Mouse (Mus musculus): ENCODE results near the gene Mob3a. TPM values are rescaled to one million over a fixed set of nuclear protein-coding genes. Genes with fewer than 3 reads are reported as not detected.

The Mob3a gene
- total RNA-seq, 1 experiment: 29.2 TPM

GRCm38 (mm10) chr10:80744262-80744661 is 42.5 kb upstream of the Mob3a start:
- H3K4me3 ChIP-seq (ENCODE audit: insufficient read depth in 1 of 2, low read depth in 1 of 2, low read length in 2 of 2, poor library complexity in 1 of 2, severe bottlenecking in 1 of 2): peak overlapping the region in 1 of 2 experiments; percentile 39; a peak in 1 of 4 replicates
- in situ Hi-C loops (cut with MboI; ENCODE audit: low sequenced_read_pairs in 2 of 2, unreplicated experiment in 2 of 2): no loop called here
- peak; percentile 71 for DNase-seq (ENCODE audit: low read depth, low spot score)
- H3K36me3 ChIP-seq (ENCODE audit: control insufficient read depth, insufficient read depth, low read length, poor library complexity, severe bottlenecking): no peaks in the 10 kb centered on the region
- no peak for TF ChIP-seq ZC3H11A (IDR thresholded peaks at IDR 0.05; ENCODE audit: borderline replicate concordance, low read depth, low read length)
- no peak for TF ChIP-seq HCFC1 (IDR thresholded peaks at IDR 0.05; ENCODE audit: borderline replicate concordance, insufficient read depth, low read length)
- no peak for TF ChIP-seq CHD2 (IDR thresholded peaks at IDR 0.05; ENCODE audit: low read depth, low read length)
- TF ChIP-seq ZNF384 (IDR thresholded peaks at IDR 0.05; ENCODE audit: low read depth, low read length): no peak
- TF ChIP-seq MAFK (IDR thresholded peaks at IDR 0.05; ENCODE audit: insufficient read depth, low read depth, low read length): no peak
- no peak overlapping the region; the same call in 1 of the 2 replicates for H3K9ac ChIP-seq (ENCODE audit: insufficient read depth, low read depth, low read length, poor library complexity, severe bottlenecking)
- H3K9me3 ChIP-seq (ENCODE audit: control insufficient read depth, insufficient read depth, low read depth, low read length): no peaks in the 10 kb centered on the region
- H3K27ac ChIP-seq (ENCODE audit: insufficient read depth, low read depth, low read length, poor library complexity, severe bottlenecking): no peak overlapping the region
- H3K4me1 ChIP-seq (ENCODE audit: control insufficient read depth in 2 of 2, insufficient read depth in 2 of 2, low read length in 2 of 2, poor library complexity in 1 of 2): peaks cover 6 to 8% of the 10 kb centered on the region in 2 experiments

- Histone ChIP-seq H3K4me3 (ENCODE audit: insufficient read depth in 1 of 2, low read depth in 1 of 2, low read length in 2 of 2, poor library complexity in 1 of 2, severe bottlenecking in 1 of 2) (peak within 1 kb of the TSS; percentile 90 to 94), H3K36me3 (ENCODE audit: control insufficient read depth, insufficient read depth, low read length, poor library complexity, severe bottlenecking) (no peaks in the 10 kb centered on the region; the same call in 1 of the 2 replicates), H3K9ac (ENCODE audit: insufficient read depth, low read depth, low read length, poor library complexity, severe bottlenecking) (peak within 1 kb of the TSS; percentile 89), H3K4me1 (ENCODE audit: control insufficient read depth in 2 of 2, insufficient read depth in 2 of 2, low read length in 2 of 2, poor library complexity in 1 of 2) (peaks cover 5 to 8% of the 10 kb centered on the region in 2 experiments; a peak in 3 of 4 replicates), H3K27ac (ENCODE audit: insufficient read depth, low read depth, low read length, poor library complexity, severe bottlenecking) (peak within 1 kb of the TSS; percentile 32; the same call in 1 of the 2 replicates), H3K9me3 (ENCODE audit: control insufficient read depth, insufficient read depth, low read depth, low read length) (no peaks in the 10 kb centered on the region)
- TF ChIP-seq ZNF384 (IDR thresholded peaks at IDR 0.05; ENCODE audit: low read depth, low read length) (no peak), HCFC1 (IDR thresholded peaks at IDR 0.05; ENCODE audit: borderline replicate concordance, insufficient read depth, low read length) (peak; percentile 56; the same call in 1 of the 2 replicates)
- in situ Hi-C loops (cut with MboI; ENCODE audit: low sequenced_read_pairs in 2 of 2, unreplicated experiment in 2 of 2): no loop called here
- peak; percentile 99 for DNase-seq (ENCODE audit: low read depth, low spot score)
These were observed 40.6 kb upstream of the Mob3a start, which contains the start of gene Ap3d1 for GRCm38 (mm10) chr10:80742180-80742978. Ap3d1 (minus strand) TSS chr10:80742264.

- Histone ChIP-seq H3K4me3 (ENCODE audit: insufficient read depth in 1 of 2, low read depth in 1 of 2, low read length in 2 of 2, poor library complexity in 1 of 2, severe bottlenecking in 1 of 2) (peak overlapping the region; percentile 90 to 94), H3K9ac (ENCODE audit: insufficient read depth, low read depth, low read length, poor library complexity, severe bottlenecking) (peak overlapping the region; percentile 89), H3K4me1 (ENCODE audit: control insufficient read depth in 2 of 2, insufficient read depth in 2 of 2, low read length in 2 of 2, poor library complexity in 1 of 2) (peaks cover 5 to 8% of the 10 kb centered on the region in 2 experiments; a peak in 3 of 4 replicates), H3K27ac (ENCODE audit: insufficient read depth, low read depth, low read length, poor library complexity, severe bottlenecking) (peak overlapping the region; percentile 32; the same call in 1 of the 2 replicates), H3K9me3 (ENCODE audit: control insufficient read depth, insufficient read depth, low read depth, low read length) (no peaks in the 10 kb centered on the region), H3K36me3 (ENCODE audit: control insufficient read depth, insufficient read depth, low read length, poor library complexity, severe bottlenecking) (peaks cover 4% of the 10 kb centered on the region; the same call in 1 of the 2 replicates)
- DNase-seq (ENCODE audit: low read depth, low spot score): no peak
- TF ChIP-seq HCFC1 (IDR thresholded peaks at IDR 0.05; ENCODE audit: borderline replicate concordance, insufficient read depth, low read length): no peak
- TF ChIP-seq ZNF384 (IDR thresholded peaks at IDR 0.05; ENCODE audit: low read depth, low read length): no peak
- no peak for TF ChIP-seq MAFK (IDR thresholded peaks at IDR 0.05; ENCODE audit: insufficient read depth, low read depth, low read length)
- TF ChIP-seq CHD2 (IDR thresholded peaks at IDR 0.05; ENCODE audit: low read depth, low read length): no peak
- no peak for TF ChIP-seq ZC3H11A (IDR thresholded peaks at IDR 0.05; ENCODE audit: borderline replicate concordance, low read depth, low read length)
- in situ Hi-C loops (cut with MboI; ENCODE audit: low sequenced_read_pairs in 2 of 2, unreplicated experiment in 2 of 2): no loop called here
These were observed 39.9 kb upstream of the Mob3a start for GRCm38 (mm10) chr10:80741634-80742179.

GRCm38 (mm10) chr10:80741146-80741545 is 39.4 kb upstream of the Mob3a start:
- in situ Hi-C loops (cut with MboI; ENCODE audit: low sequenced_read_pairs in 2 of 2, unreplicated experiment in 2 of 2): no loop called here
- H3K27ac ChIP-seq (ENCODE audit: insufficient read depth, low read depth, low read length, poor library complexity, severe bottlenecking): no peak overlapping the region
- DNase-seq (ENCODE audit: low read depth, low spot score): no peak
- H3K9me3 ChIP-seq (ENCODE audit: control insufficient read depth, insufficient read depth, low read depth, low read length): no peaks in the 10 kb centered on the region
- peak overlapping the region; percentile 89 for H3K9ac ChIP-seq (ENCODE audit: insufficient read depth, low read depth, low read length, poor library complexity, severe bottlenecking)
- TF ChIP-seq ZNF384 (IDR thresholded peaks at IDR 0.05; ENCODE audit: low read depth, low read length): no peak
- no peak for TF ChIP-seq CHD2 (IDR thresholded peaks at IDR 0.05; ENCODE audit: low read depth, low read length)
- no peak for TF ChIP-seq HCFC1 (IDR thresholded peaks at IDR 0.05; ENCODE audit: borderline replicate concordance, insufficient read depth, low read length)
- TF ChIP-seq ZC3H11A (IDR thresholded peaks at IDR 0.05; ENCODE audit: borderline replicate concordance, low read depth, low read length): no peak
- TF ChIP-seq MAFK (IDR thresholded peaks at IDR 0.05; ENCODE audit: insufficient read depth, low read depth, low read length): no peak
- peaks cover 4% of the 10 kb centered on the region; the same call in 1 of the 2 replicates for H3K36me3 ChIP-seq (ENCODE audit: control insufficient read depth, insufficient read depth, low read length, poor library complexity, severe bottlenecking)
- peaks cover 5 to 8% of the 10 kb centered on the region in 2 experiments; a peak in 3 of 4 replicates for H3K4me1 ChIP-seq (ENCODE audit: control insufficient read depth in 2 of 2, insufficient read depth in 2 of 2, low read length in 2 of 2, poor library complexity in 1 of 2)
- peak overlapping the region; percentile 90 to 94 for H3K4me3 ChIP-seq (ENCODE audit: insufficient read depth in 1 of 2, low read depth in 1 of 2, low read length in 2 of 2, poor library complexity in 1 of 2, severe bottlenecking in 1 of 2)

Data from ES-E14 (cell line).